Comparison of ENCODE assay signal across 17 mouse cellular contexts in the genomic region with DNA sequence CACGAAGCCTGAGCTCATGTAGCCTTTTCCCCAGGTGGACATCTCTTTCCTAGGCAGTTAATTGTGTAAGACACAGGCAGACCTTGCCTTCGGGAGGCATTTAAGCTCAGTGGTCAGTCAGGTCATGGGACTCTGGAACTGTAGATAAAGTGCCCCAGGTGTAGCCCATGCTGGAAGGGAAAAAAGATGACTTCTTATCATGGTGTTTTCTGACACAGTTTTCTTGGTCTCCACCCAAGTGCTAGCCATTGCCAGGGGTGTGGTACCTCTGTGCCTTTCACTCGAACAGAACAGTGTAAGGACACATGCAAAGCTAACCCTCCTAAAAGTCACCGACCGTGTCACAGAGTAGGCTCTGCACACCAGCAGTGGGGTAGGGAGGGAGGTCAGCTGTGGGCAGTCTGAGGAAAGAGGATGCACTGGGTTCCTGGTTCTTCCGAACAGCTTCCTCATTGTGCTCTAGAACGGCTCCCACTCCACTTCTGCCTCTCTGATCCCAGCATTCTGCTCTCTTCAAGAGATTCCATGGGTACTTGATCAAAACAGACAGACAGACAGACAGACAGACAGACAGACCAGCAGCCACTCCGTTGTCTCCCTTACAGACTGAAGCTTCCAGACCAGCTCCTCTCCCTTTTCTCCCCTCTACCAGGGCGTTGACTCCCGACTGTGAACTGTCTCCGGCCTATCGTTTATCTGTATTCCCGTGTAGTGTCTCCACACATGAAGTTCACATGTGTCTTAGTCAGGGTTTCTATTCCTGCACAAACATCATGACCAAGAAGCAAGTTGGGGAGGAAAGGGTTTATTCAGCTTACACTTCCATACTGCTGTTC. TPM values are rescaled to one million over a fixed set of nuclear protein-coding genes. Genes with fewer than 3 reads are reported as not detected.
DNase-seq lines count a peak whose midpoint lies in the region; ATAC-seq and TF ChIP-seq lines count a peak whose summit lies in the region.
"Had no signal": no experiment of that assay in that cellular context is flagged by ENCODE, and none has a peak within 500 bp of the region (broad histone marks: within the 10 kb centered on the region; RNA-seq: fewer than 3 reads in every experiment).

No protein-coding gene starts in this region.

- DNase-seq in lung, postnatal 25 days (ENCODE audit: low spot score): peak; percentile 19
- no peak for DNase-seq in lung, postnatal 0 days (ENCODE audit: low spot score)
- DNase-seq in c-Kit-positive CD71-positive TER-119-positive erythroid progenitor cells, embryonic 14.5 days (ENCODE audit: low spot score): peak; percentile 74
- peak; percentile 62 for DNase-seq in liver, embryonic 13.5 days
- DNase-seq in spleen, adult 2 months (ENCODE audit: low read depth in 1 of 2, low spot score in 2 of 2): no peak
- no peak for DNase-seq in cerebellum, adult 11-12 months
- DNase-seq in natural killer cell, adult 2 months (ENCODE audit: low spot score in 2 of 2): no peak
- DNase-seq in urinary bladder, postnatal 10 days (ENCODE audit: low spot score): no peak
- DNase-seq: adrenal gland, postnatal 10 days; cerebellum, adult 18-20 months; embryo, embryonic 11 days; gastrocnemius, adult 2 months; layer of hippocampus, adult 9-11 months; right cerebral cortex, postnatal 4 days had no signal

- no peak overlapping the region for H3K4me2 ChIP-seq in lung, postnatal 0 days (replicated peaks; ENCODE audit: low read depth, low read length)
- H3K4me2 ChIP-seq in liver, embryonic 13.5 days: peak overlapping the region; percentile 91

- no peak for TF ChIP-seq POLR2A in spleen, adult 2 months (IDR thresholded peaks at IDR 0.05; ENCODE audit: low read depth, low read length)

- no peak for TF ChIP-seq EP300 in lung, postnatal 0 days (IDR thresholded peaks at IDR 0.05)

- no peak overlapping the region for H3K4me3 ChIP-seq in lung, postnatal 0 days (ENCODE audit: low read depth, low read length)
- H3K4me3 ChIP-seq in liver, embryonic 13.5 days (replicated peaks): peak overlapping the region; percentile 88
- H3K4me3 ChIP-seq in spleen, adult 2 months (ENCODE audit: extremely low read depth, insufficient read depth, insufficient read length): no peak overlapping the region
- H3K4me3 ChIP-seq: gastrocnemius, adult 2 months; myocyte had no signal

- no peaks in the 10 kb centered on the region for H3K27me3 ChIP-seq in lung, postnatal 0 days (replicated peaks; ENCODE audit: insufficient read depth, low read length)
- H3K27me3 ChIP-seq in liver, embryonic 13.5 days: no peaks in the 10 kb centered on the region
- no peaks in the 10 kb centered on the region for H3K27me3 ChIP-seq in spleen, adult 2 months (ENCODE audit: control insufficient read depth, insufficient read depth, low read length)
- H3K27me3 ChIP-seq: Patski had no signal

- peaks cover 13% of the 10 kb centered on the region; the same call in 1 of the 2 replicates for H3K4me1 ChIP-seq in lung, postnatal 0 days (ENCODE audit: insufficient read depth, low read depth, low read length)
- H3K4me1 ChIP-seq in liver, embryonic 13.5 days (replicated peaks): peaks cover 89% of the 10 kb centered on the region
- H3K4me1 ChIP-seq in spleen, adult 2 months (ENCODE audit: control insufficient read depth, insufficient read depth, insufficient read length): peaks cover 7% of the 10 kb centered on the region; the same call in 1 of the 2 replicates

- WGBS in lung, postnatal 0 days: 90% methylated on average over 13 of the region's 13 CpGs
- WGBS in liver, embryonic 13.5 days (ENCODE audit: insufficient replicate concordance): 27% methylated on average over 13 of the region's 13 CpGs
- WGBS in spleen, adult 2 months: 83% methylated on average over 13 of the region's 13 CpGs

- no peaks in the 10 kb centered on the region for H3K9me3 ChIP-seq in lung, postnatal 0 days (ENCODE audit: low read length)
- no peaks in the 10 kb centered on the region for H3K9me3 ChIP-seq in liver, embryonic 13.5 days (replicated peaks)

- no peak for TF ChIP-seq CTCF in lung, postnatal 0 days (IDR thresholded peaks at IDR 0.05)
- no peak for TF ChIP-seq CTCF in spleen, adult 2 months (IDR thresholded peaks at IDR 0.05; ENCODE audit: extremely low read depth, insufficient read depth, insufficient read length, insufficient replicate concordance)

- no peak overlapping the region for H3K9ac ChIP-seq in lung, postnatal 0 days (replicated peaks; ENCODE audit: low read depth)
- H3K9ac ChIP-seq in liver, embryonic 13.5 days: peak overlapping the region; percentile 96

- no peak for ATAC-seq in lung, postnatal 0 days
- ATAC-seq in liver, embryonic 13.5 days (ENCODE audit: low read depth): peak; percentile 53
- ATAC-seq: CD4-positive, CD25-positive, alpha-beta regulatory T cell, adult 4 months; Patski had no signal

- no peak overlapping the region for H3K27ac ChIP-seq in lung, postnatal 0 days (ENCODE audit: low read length)
- H3K27ac ChIP-seq in liver, embryonic 13.5 days: peak overlapping the region; percentile 99
- peak overlapping the region; percentile 6; the same call in 1 of the 2 replicates for H3K27ac ChIP-seq in spleen, adult 2 months (ENCODE audit: insufficient read depth, low read length)
- H3K27ac ChIP-seq: gastrocnemius, adult 2 months had no signal

- H3K36me3 ChIP-seq in lung, postnatal 0 days (ENCODE audit: insufficient read depth, low read length): 0 out of 2 replicates have a peak, but pooled peaks cover 4% of the 10 kb centered on the region
- peaks cover 85% of the 10 kb centered on the region for H3K36me3 ChIP-seq in liver, embryonic 13.5 days
- peaks cover 15% of the 10 kb centered on the region for H3K36me3 ChIP-seq in spleen, adult 2 months (ENCODE audit: control insufficient read depth, insufficient read depth, low read length)

RNA-seq across cellular contexts. Expression of gene Tmem14c, which starts 2.9 kb away (rescaled TPM):
- 207 and 219 TPM in 2 replicates for polyA plus RNA-seq in lung, postnatal 0 days (2015; fragmentation: Nextera tagmentation; extraction: Ambion mirVana)
- polyA plus RNA-seq in liver, embryonic 13.5 days (2015; fragmentation: Nextera tagmentation; extraction: Ambion mirVana): 859 and 925 TPM in 2 replicates
- 82.3 and 88.8 TPM in 2 replicates for polyA plus RNA-seq in spleen, adult 2 months (2012; rRNA removed)

RNA-seq across cellular contexts. Expression of gene Pak1ip1, which starts 18.2 kb away (rescaled TPM):
- polyA plus RNA-seq in lung, postnatal 0 days (2015; fragmentation: Nextera tagmentation; extraction: Ambion mirVana): 56.9 and 62.6 TPM in 2 replicates
- polyA plus RNA-seq in liver, embryonic 13.5 days (2015; fragmentation: Nextera tagmentation; extraction: Ambion mirVana): 76.6 and 81.3 TPM in 2 replicates
- polyA plus RNA-seq in spleen, adult 2 months (2012; rRNA removed): 36.2 and 44.5 TPM in 2 replicates

Comparison
In these comparisons a context has a peak if more than half of its experiments do, and no peak if none do; other contexts are left out.
1. DNase-seq: peak in lung, postnatal 25 days (single experiment), c-Kit-positive CD71-positive TER-119-positive erythroid progenitor cells, embryonic 14.5 days (single experiment) and liver, embryonic 13.5 days (single experiment); none in lung, postnatal 0 days (single experiment), spleen, adult 2 months (0 of 2), cerebellum, adult 11-12 months (single experiment), natural killer cell, adult 2 months (0 of 2) and urinary bladder, postnatal 10 days (single experiment).